9 mouse cellular contexts compared by ENCODE assay signal in the genomic region with DNA sequence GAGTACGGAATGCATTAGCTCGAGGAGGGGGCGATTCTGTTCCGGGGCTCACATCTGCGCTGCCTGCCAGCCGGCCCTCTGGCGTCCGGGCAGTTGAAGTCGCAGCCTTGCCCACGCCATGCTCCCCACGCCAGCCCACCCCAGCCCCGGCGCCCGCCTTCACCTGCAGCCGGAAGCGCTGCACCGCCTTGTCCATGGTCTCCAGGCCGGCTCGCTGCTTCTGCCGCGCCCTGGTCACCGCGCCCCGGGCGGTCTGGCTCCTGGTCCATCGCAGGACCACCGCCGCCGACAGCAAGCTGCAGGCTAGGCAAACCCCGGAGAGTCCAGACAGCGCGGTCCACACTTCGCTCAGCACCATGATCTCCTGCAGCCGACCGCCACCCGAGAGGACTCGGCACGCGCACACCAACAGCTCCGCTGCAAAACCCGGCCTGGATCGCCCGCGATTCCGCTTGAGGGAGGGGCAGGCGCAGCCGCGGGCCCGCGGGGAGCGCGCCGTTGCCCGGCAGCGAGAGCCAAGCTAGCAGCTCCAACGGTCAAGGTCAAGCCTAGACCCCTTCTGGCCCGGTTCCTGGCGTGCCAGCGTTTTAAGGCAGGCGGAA. TPM values are rescaled to one million over a fixed set of nuclear protein-coding genes. Genes with fewer than 3 reads are reported as not detected.
A peak's percentile ranks its signal among the peaks of the same experiment; 100 is the strongest.
DNase-seq lines count a peak whose midpoint lies in the region; ATAC-seq and TF ChIP-seq lines count a peak whose summit lies in the region.
"Had no signal": no experiment of that assay in that cellular context is flagged by ENCODE, and none has a peak within 500 bp of the region (broad histone marks: within the 10 kb centered on the region; RNA-seq: fewer than 3 reads in every experiment).

No protein-coding gene starts in this region.

- no peaks in the 10 kb centered on the region for H3K36me3 ChIP-seq in G1E (replicated peaks)
- H3K36me3 ChIP-seq in hindbrain, embryonic 10.5 days, result no peaks in the 10 kb centered on the region

- H3K9me3 ChIP-seq in G1E (replicated peaks), result no peaks in the 10 kb centered on the region; the same call in 1 of the 2 replicates
- H3K9me3 ChIP-seq in hindbrain, embryonic 10.5 days, result no peaks in the 10 kb centered on the region

- TF ChIP-seq POLR2A in cerebellum, adult 2 months (IDR thresholded peaks at IDR 0.05; ENCODE audit: borderline replicate concordance, insufficient read depth, low read length), result peak; percentile 65; the same call in 1 of the 2 replicates

- TF ChIP-seq CTCF in G1E (IDR thresholded peaks at IDR 0.05; ENCODE audit: low read depth, low read length), result no peak
- no peak for TF ChIP-seq CTCF in cerebellum, adult 2 months (IDR thresholded peaks at IDR 0.05; ENCODE audit: borderline replicate concordance, insufficient read depth, low read depth, low read length)

- peaks cover 12% of the 10 kb centered on the region for H3K4me1 ChIP-seq in G1E (ENCODE audit: insufficient read depth, low read depth, low read length)
- H3K4me1 ChIP-seq in cerebellum, adult 2 months (ENCODE audit: control insufficient read depth, insufficient read depth, low read length), result no peaks in the 10 kb centered on the region
- peaks cover 23% of the 10 kb centered on the region for H3K4me1 ChIP-seq in hindbrain, embryonic 10.5 days (replicated peaks)

- peak; percentile 26 for DNase-seq in G1E (ENCODE audit: low spot score)
- DNase-seq in cerebellum, adult 2 months, result peak; percentile 82 to 87
- peak; percentile 39 to 73 for DNase-seq in frontal cortex, adult 2 months (ENCODE audit: extremely low spot score in 1 of 2, low spot score in 1 of 2)
- peak; percentile 86 for DNase-seq in hindbrain, embryonic 10.5 days (ENCODE audit: low spot score)
- peak; percentile 72 to 74 for DNase-seq in layer of hippocampus, postnatal 14 days (ENCODE audit: low spot score in 2 of 2)
- peak; percentile 81 for DNase-seq in lung, postnatal 10 days
- DNase-seq in ovary, postnatal 36 days (ENCODE audit: low spot score), result peak; percentile 83
- peak; percentile 80 for DNase-seq in thymus, postnatal 25 days

- peaks cover 49% of the 10 kb centered on the region for H3K27me3 ChIP-seq in G1E (ENCODE audit: insufficient read depth, low read length)
- H3K27me3 ChIP-seq in cerebellum, adult 2 months (ENCODE audit: control insufficient read depth, insufficient read depth, low read length), result no peaks in the 10 kb centered on the region
- H3K27me3 ChIP-seq in hindbrain, embryonic 10.5 days (ENCODE audit: insufficient read depth, poor library complexity, severe bottlenecking), result peaks cover 70% of the 10 kb centered on the region

- no peak for ATAC-seq in G1E (ENCODE audit: extremely low read depth, insufficient number of reproducible peaks, low FRiP score, poor library complexity, severe bottlenecking)

- WGBS in cerebellum, adult 2 months, result under 1% methylated on average over 60 of the region's 60 CpGs
- under 1% methylated on average over 60 of the region's 60 CpGs for WGBS in hindbrain, embryonic 10.5 days

- H3K4me3 ChIP-seq in G1E (ENCODE audit: low read depth, low read length), result peak overlapping the region; percentile 50; the same call in 1 of the 2 replicates
- H3K4me3 ChIP-seq in cerebellum, adult 2 months (replicated peaks; ENCODE audit: insufficient read depth, low read depth, low read length), result peak overlapping the region; percentile 88
- H3K4me3 ChIP-seq in hindbrain, embryonic 10.5 days, result peak overlapping the region; percentile 70

- H3K27ac ChIP-seq in cerebellum, adult 2 months (ENCODE audit: insufficient read depth, low read length), result peak overlapping the region; percentile 47
- peak overlapping the region; percentile 80 for H3K27ac ChIP-seq in hindbrain, embryonic 10.5 days
- H3K27ac ChIP-seq: macrophage had no signal

RNA-seq across cellular contexts. Expression of gene Faah, which starts 0.3 kb away (rescaled TPM):
- total RNA-seq in G1E (2014; fragmentation: Nextera tagmentation) (0.73 and 1.7 TPM in 2 replicates), G1E (2017) (1.0 and 1.4 TPM in 2 replicates)
- 0.46 and 0.78 TPM in 2 replicates for polyA plus RNA-seq in G1E (2012)
- 61.8 TPM in 2 replicates for polyA plus RNA-seq in cerebellum, adult 2 months (2012; rRNA removed)
- 88.1 and 104 TPM in 2 replicates for polyA plus RNA-seq in frontal cortex, adult 2 months (2012; rRNA removed)
- polyA plus RNA-seq in hindbrain, embryonic 10.5 days (2016; fragmentation: Nextera tagmentation; extraction: Ambion mirVana), result 2.6 and 4.4 TPM in 2 replicates
- total RNA-seq in layer of hippocampus, postnatal 14 days (2021), result 100 to 1,000 TPM; 123 to 126 TPM

RNA-seq across cellular contexts. Expression of gene Nsun4, which starts 36.3 kb away (rescaled TPM):
- 11.7 and 25.6 TPM in 2 replicates for total RNA-seq in G1E (2014; fragmentation: Nextera tagmentation)
- 13.6 and 14.6 TPM in 2 replicates for total RNA-seq in G1E (2017)
- polyA plus RNA-seq in G1E (2012), result 0.31 and 0.32 TPM in 2 replicates
- polyA plus RNA-seq in cerebellum, adult 2 months (2012; rRNA removed), result 9.9 and 10.5 TPM in 2 replicates
- 8.3 and 9.7 TPM in 2 replicates for polyA plus RNA-seq in frontal cortex, adult 2 months (2012; rRNA removed)
- polyA plus RNA-seq in hindbrain, embryonic 10.5 days (2016; fragmentation: Nextera tagmentation; extraction: Ambion mirVana), result 18.0 and 19.6 TPM in 2 replicates
- 10 to 100 TPM in 1 of 2 experiments, 1 to 10 TPM in 1; 9.0 to 10.8 TPM for total RNA-seq in layer of hippocampus, postnatal 14 days (2021)

RNA-seq across cellular contexts. Expression of gene Uqcrh, which starts 57.5 kb away (rescaled TPM):
- 103 and 132 TPM in 2 replicates for total RNA-seq in G1E (2014; fragmentation: Nextera tagmentation)
- total RNA-seq in G1E (2017), result 455 and 620 TPM in 2 replicates
- 31.1 and 31.2 TPM in 2 replicates for polyA plus RNA-seq in G1E (2012)
- 830 and 872 TPM in 2 replicates for polyA plus RNA-seq in cerebellum, adult 2 months (2012; rRNA removed)
- polyA plus RNA-seq in frontal cortex, adult 2 months (2012; rRNA removed), result 645 and 649 TPM in 2 replicates
- polyA plus RNA-seq in hindbrain, embryonic 10.5 days (2016; fragmentation: Nextera tagmentation; extraction: Ambion mirVana), result 453 and 461 TPM in 2 replicates
- total RNA-seq in layer of hippocampus, postnatal 14 days (2021), result 100 to 1,000 TPM; 428 to 464 TPM

RNA-seq across cellular contexts. Expression of gene Lrrc41, which starts 57.7 kb away (rescaled TPM):
- total RNA-seq in G1E (2014; fragmentation: Nextera tagmentation), result 89.0 and 109 TPM in 2 replicates
- total RNA-seq in G1E (2017), result 44.9 and 49.4 TPM in 2 replicates
- polyA plus RNA-seq in G1E (2012), result 36.3 and 55.8 TPM in 2 replicates
- polyA plus RNA-seq in cerebellum, adult 2 months (2012; rRNA removed), result 34.6 and 36.6 TPM in 2 replicates
- 34.7 and 34.8 TPM in 2 replicates for polyA plus RNA-seq in frontal cortex, adult 2 months (2012; rRNA removed)
- 68.2 and 78.6 TPM in 2 replicates for polyA plus RNA-seq in hindbrain, embryonic 10.5 days (2016; fragmentation: Nextera tagmentation; extraction: Ambion mirVana)
- 10 to 100 TPM; 46.9 to 49.4 TPM for total RNA-seq in layer of hippocampus, postnatal 14 days (2021)

Comparison
In these comparisons a context has a peak if more than half of its experiments do, and no peak if none do; other contexts are left out.
1. DNase-seq: peak in every context shown above with its lines; median percentile 86 in hindbrain, embryonic 10.5 days; 84 in cerebellum, adult 2 months; 83 in ovary, postnatal 36 days; 81 in lung, postnatal 10 days; 80 in thymus, postnatal 25 days; 73 in layer of hippocampus, postnatal 14 days; 56 in frontal cortex, adult 2 months; 26 in G1E.
2. RNA of gene Faah, which starts 0.3 kb away (polyA plus RNA-seq): 88.1 to 104 TPM in frontal cortex, adult 2 months and 61.8 TPM in cerebellum, adult 2 months; 2.6 to 4.4 TPM in hindbrain, embryonic 10.5 days and 0.46 to 0.78 TPM in G1E; every median in the first group is over 10 times any median in the second.
3. RNA of gene Uqcrh, which starts 57.5 kb away (polyA plus RNA-seq): 830 to 872 TPM in cerebellum, adult 2 months, 645 to 649 TPM in frontal cortex, adult 2 months and 453 to 461 TPM in hindbrain, embryonic 10.5 days; 31.1 to 31.2 TPM in G1E; every median in the first group is over 10 times any median in the second.
4. Peak in every context shown above with its lines, with median percentiles within 50 percentile points of each other: H3K4me3 ChIP-seq.